Mouse (Mus musculus): ENCODE data around the gene Cant1. TPM values are rescaled to one million over a fixed set of nuclear protein-coding genes. Genes with fewer than 3 reads are reported as not detected.

Gene Cant1
- total and polyA plus RNA-seq, 3 experiments, result 26.0 to 145 (median 34.4) TPM

GRCm38 (mm10) chr11:118438665-118439414 lies 20.0 kb upstream of the Cant1 start:
- TF ChIP-seq ZKSCAN1 (IDR thresholded peaks at IDR 0.05; ENCODE audit: low read depth, low read length) (no peak), ZNF384 (IDR thresholded peaks at IDR 0.05; ENCODE audit: low read depth, low read length) (no peak), MYC (IDR thresholded peaks at IDR 0.05; ENCODE audit: low read depth, low read length) (no peak)
- H3K79me2 ChIP-seq (ENCODE audit: control insufficient read depth, insufficient read depth, low read length, poor library complexity), result no peaks in the 10 kb centered on the region
- no peak overlapping the region for H3K9ac ChIP-seq (ENCODE audit: control insufficient read depth, low read depth, low read length, poor library complexity, severe bottlenecking)
- H3K4me3 ChIP-seq (ENCODE audit: control insufficient read depth in 1 of 2, insufficient read depth in 1 of 2, low read depth in 2 of 2, low read length in 2 of 2), result no peak overlapping the region
- no peaks in the 10 kb centered on the region for H3K36me3 ChIP-seq (ENCODE audit: control insufficient read depth in 1 of 2, insufficient read depth in 2 of 2, low read length in 2 of 2)
- H3K27ac ChIP-seq (ENCODE audit: control insufficient read depth, low read depth, low read length), result no peak overlapping the region
- H3K9me3 ChIP-seq (replicated peaks; ENCODE audit: insufficient read depth, low read length), result no peaks in the 10 kb centered on the region
- no peaks in the 10 kb centered on the region; a peak in 2 of 4 replicates for H3K4me1 ChIP-seq (ENCODE audit: control insufficient read depth in 1 of 2, insufficient read depth in 2 of 2, low read length in 2 of 2)
- peaks cover 2 to 5% of the 10 kb centered on the region in 2 experiments; a peak in 3 of 4 replicates for H3K27me3 ChIP-seq (ENCODE audit: control insufficient read depth in 1 of 2, insufficient read depth in 2 of 2, low read length in 2 of 2)
- no peak for DNase-seq (ENCODE audit: low read depth, low spot score)

GRCm38 (mm10) chr11:118436471-118436935 lies 17.6 kb upstream of the Cant1 start:
- Histone ChIP-seq H3K4me1 (ENCODE audit: control insufficient read depth in 1 of 2, insufficient read depth in 2 of 2, low read length in 2 of 2) (peaks cover 4 to 8% of the 10 kb centered on the region in 2 experiments), H3K27ac (ENCODE audit: control insufficient read depth, low read depth, low read length) (no peak overlapping the region), H3K4me3 (ENCODE audit: control insufficient read depth in 1 of 2, insufficient read depth in 1 of 2, low read depth in 2 of 2, low read length in 2 of 2) (no peak overlapping the region), H3K9me3 (replicated peaks; ENCODE audit: insufficient read depth, low read length) (no peaks in the 10 kb centered on the region), H3K79me2 (ENCODE audit: control insufficient read depth, insufficient read depth, low read length, poor library complexity) (no peaks in the 10 kb centered on the region), H3K36me3 (ENCODE audit: control insufficient read depth in 1 of 2, insufficient read depth in 2 of 2, low read length in 2 of 2) (0 out of 4 replicates have a peak, but pooled peaks cover 0 to 2% of the 10 kb centered on the region in 2 experiments), H3K9ac (ENCODE audit: control insufficient read depth, low read depth, low read length, poor library complexity, severe bottlenecking) (no peak overlapping the region), H3K27me3 (ENCODE audit: control insufficient read depth in 1 of 2, insufficient read depth in 2 of 2, low read length in 2 of 2) (peaks cover 2 to 5% of the 10 kb centered on the region in 2 experiments; a peak in 3 of 4 replicates)
- DNase-seq (ENCODE audit: low read depth, low spot score), result no peak
- TF ChIP-seq POLR2A (IDR thresholded peaks at IDR 0.05; ENCODE audit: control insufficient read depth in 1 of 2, insufficient read depth in 1 of 2, low read depth in 1 of 2, low read length in 2 of 2, poor library complexity in 1 of 2) (no peak), ZNF384 (IDR thresholded peaks at IDR 0.05; ENCODE audit: low read depth, low read length) (no peak), POLR2AphosphoS2 (IDR thresholded peaks at IDR 0.05; ENCODE audit: low read length) (no peak), POLR2AphosphoS5 (IDR thresholded peaks at IDR 0.05; ENCODE audit: borderline replicate concordance, low read depth, low read length) (no peak), ETS1 (IDR thresholded peaks at IDR 0.05; ENCODE audit: low read depth, low read length) (no peak)

- Histone ChIP-seq H3K4me1 (ENCODE audit: control insufficient read depth in 1 of 2, insufficient read depth in 2 of 2, low read length in 2 of 2) (peaks cover 4 to 10% of the 10 kb centered on the region in 2 experiments), H3K36me3 (ENCODE audit: control insufficient read depth in 1 of 2, insufficient read depth in 2 of 2, low read length in 2 of 2) (0 out of 4 replicates have a peak, but pooled peaks cover 0 to 2% of the 10 kb centered on the region in 2 experiments), H3K79me2 (ENCODE audit: control insufficient read depth, insufficient read depth, low read length, poor library complexity) (no peaks in the 10 kb centered on the region), H3K4me3 (ENCODE audit: control insufficient read depth in 1 of 2, insufficient read depth in 1 of 2, low read depth in 2 of 2, low read length in 2 of 2) (peak overlapping the region; percentile 47 to 68), H3K9ac (ENCODE audit: control insufficient read depth, low read depth, low read length, poor library complexity, severe bottlenecking) (peak overlapping the region; percentile 67), H3K27ac (ENCODE audit: control insufficient read depth, low read depth, low read length) (peak overlapping the region; percentile 50), H3K9me3 (replicated peaks; ENCODE audit: insufficient read depth, low read length) (no peaks in the 10 kb centered on the region), H3K27me3 (ENCODE audit: control insufficient read depth in 1 of 2, insufficient read depth in 2 of 2, low read length in 2 of 2) (peaks cover 0 to 2% of the 10 kb centered on the region in 2 experiments; a peak in 3 of 4 replicates)
- DNase-seq (ENCODE audit: low read depth, low spot score), result peak; percentile 77
- TF ChIP-seq MYB (IDR thresholded peaks at IDR 0.05; ENCODE audit: low read depth, low read length) (no peak), ELF1 (IDR thresholded peaks at IDR 0.05; ENCODE audit: low read depth, low read length) (no peak), SIN3A (IDR thresholded peaks at IDR 0.05; ENCODE audit: low read length) (peak; percentile 68), CHD2 (IDR thresholded peaks at IDR 0.05; ENCODE audit: low read length) (no peak), ETS1 (IDR thresholded peaks at IDR 0.05; ENCODE audit: low read depth, low read length) (no peak), RCOR1 (IDR thresholded peaks at IDR 0.05; ENCODE audit: low read depth, low read length) (no peak), POLR2A (IDR thresholded peaks at IDR 0.05; ENCODE audit: control insufficient read depth in 1 of 2, insufficient read depth in 1 of 2, low read depth in 1 of 2, low read length in 2 of 2, poor library complexity in 1 of 2) (peak in 1 of 2 experiments; percentile 51; a peak in 1 of 4 replicates), JUND (IDR thresholded peaks at IDR 0.05; ENCODE audit: low read depth, low read length) (no peak), ZNF384 (IDR thresholded peaks at IDR 0.05; ENCODE audit: low read depth, low read length) (no peak), CHD1 (IDR thresholded peaks at IDR 0.05; ENCODE audit: low read depth, low read length) (no peak), GATA1 (IDR thresholded peaks at IDR 0.05; ENCODE audit: low read depth, low read length) (peak; percentile 82), POLR2AphosphoS2 (IDR thresholded peaks at IDR 0.05; ENCODE audit: low read length) (no peak), MXI1 (IDR thresholded peaks at IDR 0.05; ENCODE audit: low read depth, low read length) (peak; percentile 77), USF1 (IDR thresholded peaks at IDR 0.05; ENCODE audit: low read depth, low read length) (no peak), ZMIZ1 (IDR thresholded peaks at IDR 0.05; ENCODE audit: low read depth, low read length) (no peak), GABPA (IDR thresholded peaks at IDR 0.05; ENCODE audit: low read depth, low read length) (no peak), NELFE (IDR thresholded peaks at IDR 0.05; ENCODE audit: low read depth, low read length) (0 out of 2 replicates have a peak, but pooled peaks have one; percentile 9), TCF12 (IDR thresholded peaks at IDR 0.05; ENCODE audit: low read depth, low read length) (0 out of 2 replicates have a peak, but pooled peaks have one; percentile 4), ZKSCAN1 (IDR thresholded peaks at IDR 0.05; ENCODE audit: low read depth, low read length) (no peak), ZC3H11A (IDR thresholded peaks at IDR 0.05; ENCODE audit: low read depth, low read length) (no peak), MAX (IDR thresholded peaks at IDR 0.05; ENCODE audit: low read length) (no peak)
Measured at GRCm38 (mm10) chr11:118434093-118434492, 15.2 kb upstream of the Cant1 start.

Data from MEL (cell line).